Mouse (Mus musculus): ENCODE data around the gene Syn2. TPM values are rescaled to one million over a fixed set of nuclear protein-coding genes. Genes with fewer than 3 reads are reported as not detected.

The Syn2 gene
- polyA plus RNA-seq (2015; fragmentation: Nextera tagmentation; extraction: Ambion mirVana), result 0.41 and 0.67 TPM in 2 replicates

DNA sequence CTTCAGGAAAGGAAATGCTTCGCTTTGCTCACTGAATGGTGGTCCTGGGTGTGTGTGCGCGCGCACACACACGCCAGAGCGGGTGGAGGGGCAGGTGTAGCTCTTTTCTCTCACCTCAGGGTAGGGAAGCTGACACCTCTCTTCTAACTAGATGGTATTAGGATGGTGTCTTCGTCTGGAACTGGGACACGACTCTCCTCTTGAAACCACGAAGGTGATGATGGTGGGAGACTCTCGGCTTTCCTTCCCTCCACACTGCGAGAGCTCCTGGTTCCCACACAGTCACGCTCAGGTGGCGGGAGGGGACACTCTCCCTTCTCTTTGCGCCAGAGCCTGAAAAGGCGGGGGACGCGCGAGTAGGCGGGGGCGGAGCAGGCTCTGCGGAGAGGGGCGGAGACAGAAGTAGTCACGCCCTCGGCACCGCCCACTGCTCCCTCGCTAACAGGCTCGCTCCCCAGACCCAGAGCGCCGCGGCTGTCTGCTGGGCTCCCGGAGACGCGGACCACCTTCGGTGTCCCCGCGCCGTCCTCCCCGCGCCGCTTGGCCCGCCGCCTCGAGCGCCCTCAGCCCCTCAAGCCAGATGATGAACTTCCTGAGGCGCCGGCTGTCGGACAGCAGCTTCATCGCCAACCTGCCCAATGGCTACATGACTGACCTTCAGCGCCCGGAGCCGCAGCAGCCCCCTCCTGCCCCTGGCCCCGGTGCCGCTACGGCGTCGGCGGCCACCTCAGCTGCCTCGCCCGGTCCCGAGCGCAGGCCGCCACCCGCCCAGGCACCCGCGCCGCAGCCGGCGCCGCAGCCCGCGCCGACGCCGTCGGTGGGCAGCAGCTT, at the start of gene Syn2:
Gene Syn2 (plus strand): TSS at position 402 of the 831 bp plus-strand sequence.

DNA sequence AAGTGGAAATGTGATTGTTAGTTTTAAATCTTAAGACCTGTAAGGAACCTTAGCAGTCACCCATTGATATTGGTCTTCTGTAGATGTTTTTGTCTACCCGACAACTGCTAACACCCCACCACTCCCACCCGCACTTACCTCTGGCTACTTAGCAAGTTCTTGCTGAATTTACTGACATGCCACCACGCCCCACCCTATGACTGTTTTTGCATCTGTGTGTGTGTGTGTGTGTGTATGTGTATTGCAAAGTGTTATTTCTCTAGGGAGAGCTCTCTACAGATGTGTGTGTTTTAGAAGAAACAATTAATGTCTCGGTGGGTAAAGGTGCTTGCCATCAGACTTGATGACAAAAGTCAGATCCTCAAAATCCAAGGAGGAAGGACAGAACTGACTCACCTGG, 92.3 kb downstream of the Syn2 start, which contains the start of gene Gm17482:
Gene Gm17482 (plus strand): TSS at position 301 of the 400 bp plus-strand sequence.

DNA sequence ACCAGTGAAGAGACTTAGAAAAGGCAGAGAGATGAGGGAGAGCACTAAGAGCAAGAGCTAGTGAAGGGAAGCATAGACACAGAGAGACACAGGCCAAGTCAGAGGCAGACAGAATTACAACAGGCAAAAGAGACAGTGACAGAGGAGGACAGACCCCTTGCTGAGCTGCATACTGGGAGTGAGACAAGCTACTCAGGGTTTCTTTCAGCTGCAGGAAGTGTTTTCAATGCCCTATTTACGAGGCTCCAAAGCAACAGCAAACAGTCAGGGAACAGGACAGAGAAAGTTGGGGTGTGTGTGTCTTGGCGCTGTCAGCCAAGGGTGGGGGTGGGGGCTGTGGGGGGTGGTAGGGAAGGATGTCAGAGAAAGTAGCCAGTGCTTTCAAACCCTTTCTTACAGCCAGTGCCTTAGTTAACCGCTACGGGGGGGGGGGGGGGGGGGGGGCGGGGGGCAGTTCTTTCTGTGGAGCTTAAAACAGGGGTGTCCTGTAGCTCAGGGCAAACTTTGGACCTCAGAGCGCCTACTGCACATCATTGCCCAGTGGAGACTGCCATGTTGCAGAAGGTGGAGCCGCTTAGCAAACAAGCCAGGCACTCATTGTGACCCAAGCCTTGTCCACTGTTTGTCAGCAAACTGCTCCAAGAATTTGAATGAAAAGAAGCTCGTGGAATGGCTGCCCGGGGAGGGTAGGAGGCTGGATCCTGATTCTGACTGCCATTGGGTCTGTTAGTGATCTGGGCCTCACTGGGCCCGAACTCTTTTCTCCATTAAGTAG, 117.6 kb downstream of the Syn2 start, which contains the start of gene Timp4:
Gene Timp4 (minus strand): TSS at position 107 of the 775 bp plus-strand sequence.

Other genes starting within 250 kb of the Syn2 start
- 25.6 and 31.8 TPM in 2 replicates for gene Vgll4, start 164.9 kb upstream of the Syn2 start, polyA plus RNA-seq (2015; fragmentation: Nextera tagmentation; extraction: Ambion mirVana)
- gene Tamm41, start 97.0 kb upstream of the Syn2 start, polyA plus RNA-seq (2015; fragmentation: Nextera tagmentation; extraction: Ambion mirVana), result 44.9 and 45.3 TPM in 2 replicates
- not detected in 2 replicates for gene Gm17482, start 92.4 kb downstream of the Syn2 start, polyA plus RNA-seq (2015; fragmentation: Nextera tagmentation; extraction: Ambion mirVana)
- 0.06 and 0.10 TPM in 2 replicates for gene Timp4, start 117.3 kb downstream of the Syn2 start, polyA plus RNA-seq (2015; fragmentation: Nextera tagmentation; extraction: Ambion mirVana)
- gene Pparg, start 226.0 kb downstream of the Syn2 start, polyA plus RNA-seq (2015; fragmentation: Nextera tagmentation; extraction: Ambion mirVana), result 3.0 and 3.4 TPM in 2 replicates

Data from spleen, postnatal 0 days (tissue).